Mouse (Mus musculus): Measurements from ENCODE around the gene Rnf223. TPM values are rescaled to one million over a fixed set of nuclear protein-coding genes. Genes with fewer than 3 reads are reported as not detected.
"Not testable (repeated sequence)": the region's sequence is repeated elsewhere in the genome, so short reads cannot be mapped to it uniquely, and the experiment has no call there.

The Rnf223 gene
- polyA plus RNA-seq, 1 experiment, result 0.22 TPM

DNA sequence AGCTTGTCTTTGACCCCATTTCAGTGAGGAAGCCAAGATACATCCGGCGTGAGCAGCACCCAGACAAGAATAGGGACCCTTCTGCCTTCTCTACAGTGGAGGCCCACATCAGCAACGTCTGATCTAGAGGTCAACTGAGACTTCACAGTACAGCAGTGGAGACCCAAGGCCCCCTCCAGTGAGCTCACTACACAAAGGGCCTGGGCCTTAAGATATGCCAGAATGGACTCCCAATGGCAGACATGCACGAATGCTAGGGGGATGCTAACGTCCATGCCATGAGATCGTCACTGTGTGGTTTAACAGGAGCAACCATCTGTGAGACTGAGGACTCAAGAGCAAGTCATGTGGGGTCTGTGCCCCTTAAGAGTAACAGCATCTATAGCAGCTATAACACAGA is 4.9 kb upstream of the Rnf223 start:
- no peak for DNase-seq (ENCODE audit: low read depth, low spot score)

DNA sequence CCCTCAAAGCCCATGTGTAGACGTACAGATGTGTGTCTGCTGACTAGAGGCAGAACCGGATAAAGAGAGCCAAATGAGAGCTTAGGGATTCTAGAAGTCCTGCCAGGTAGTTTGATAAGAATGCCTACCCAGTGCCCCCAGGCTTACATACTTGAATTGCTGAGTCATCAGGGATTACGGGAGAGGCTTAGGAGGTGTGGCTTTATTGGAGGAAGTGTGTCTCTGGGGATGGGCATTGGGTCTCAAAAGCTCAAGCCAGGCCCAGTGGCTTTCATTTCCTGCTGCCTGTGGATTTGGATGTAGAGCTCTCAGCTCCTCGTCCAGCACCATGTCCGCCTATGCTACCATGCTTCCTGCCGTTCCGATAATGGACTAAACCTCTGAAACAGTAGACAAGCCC is 3.5 kb upstream of the Rnf223 start:
- DNase-seq (ENCODE audit: low read depth, low spot score), result no peak
- 80% methylated on average over 7 of the region's 7 CpGs for WGBS

More for the DNA sequence above, 4.9 kb upstream of the Rnf223 start:
- WGBS, result 96% methylated on average over 6 of the region's 6 CpGs

DNA sequence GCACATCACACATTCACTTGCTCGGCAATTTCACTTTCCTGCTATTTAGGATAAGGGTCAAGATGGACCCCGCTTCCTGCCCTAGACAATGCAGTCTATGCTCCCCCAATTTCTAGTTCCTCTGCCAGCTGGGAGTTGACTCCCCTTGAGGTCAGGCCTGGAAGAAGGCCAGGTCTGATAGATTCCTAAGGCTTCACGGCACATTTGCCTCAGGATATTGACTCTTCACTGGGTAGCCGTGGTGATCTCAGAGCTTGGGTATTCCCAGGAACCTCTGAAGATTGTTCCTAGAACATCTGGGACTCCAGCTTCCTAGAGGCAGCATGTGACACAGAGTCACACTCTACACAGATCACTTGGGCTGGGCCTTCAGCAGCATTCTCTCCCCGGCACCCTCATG is 1.6 kb upstream of the Rnf223 start:
- 72% methylated on average over 5 of the region's 5 CpGs for WGBS
- no peak for DNase-seq (ENCODE audit: low read depth, low spot score)

DNA sequence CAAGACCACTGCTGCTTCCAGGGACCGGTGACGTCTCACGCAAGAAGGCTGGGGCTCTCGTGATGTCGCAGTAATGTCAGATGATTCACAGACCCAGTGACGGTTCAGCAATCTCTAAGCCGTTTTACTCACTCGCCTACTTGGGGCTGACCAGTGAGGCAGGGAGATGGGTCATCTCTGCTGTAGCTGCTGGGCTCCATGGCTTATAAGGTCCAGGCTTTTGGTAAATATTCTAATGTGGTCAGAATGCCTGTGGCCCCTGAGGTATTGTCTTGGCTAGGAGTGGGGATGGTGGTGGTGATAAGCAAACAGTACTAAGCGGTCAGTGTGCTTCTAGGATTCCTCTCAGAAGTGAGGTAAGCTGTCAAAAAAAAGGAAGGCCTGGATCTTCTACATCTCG is 627 bp downstream of the Rnf223 start:
- 88% methylated on average over 10 of the region's 10 CpGs for WGBS
- no peak for DNase-seq (ENCODE audit: low read depth, low spot score)

DNA sequence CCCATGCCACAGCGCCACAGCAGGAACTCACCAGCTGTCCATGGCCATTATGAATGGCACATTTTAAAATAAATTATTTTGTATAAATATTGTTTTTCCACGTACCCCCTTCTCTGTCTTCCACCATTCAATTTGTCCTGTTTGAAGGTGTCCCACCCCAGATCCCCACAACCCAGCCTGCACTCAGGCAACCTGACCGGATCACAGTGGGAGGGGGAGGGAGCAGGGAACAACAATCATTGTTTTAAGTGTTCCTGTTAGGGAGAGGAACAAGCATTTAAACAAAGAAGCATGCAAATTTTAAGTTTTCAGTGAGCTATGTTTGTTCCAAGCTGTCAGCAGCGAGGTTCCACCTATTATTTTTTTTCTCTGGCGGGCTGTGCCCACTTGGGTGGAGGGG is 3.0 kb downstream of the Rnf223 start:
- WGBS, result 71% methylated on average over 5 of the region's 5 CpGs
- no peak for DNase-seq (ENCODE audit: low read depth, low spot score)

DNA sequence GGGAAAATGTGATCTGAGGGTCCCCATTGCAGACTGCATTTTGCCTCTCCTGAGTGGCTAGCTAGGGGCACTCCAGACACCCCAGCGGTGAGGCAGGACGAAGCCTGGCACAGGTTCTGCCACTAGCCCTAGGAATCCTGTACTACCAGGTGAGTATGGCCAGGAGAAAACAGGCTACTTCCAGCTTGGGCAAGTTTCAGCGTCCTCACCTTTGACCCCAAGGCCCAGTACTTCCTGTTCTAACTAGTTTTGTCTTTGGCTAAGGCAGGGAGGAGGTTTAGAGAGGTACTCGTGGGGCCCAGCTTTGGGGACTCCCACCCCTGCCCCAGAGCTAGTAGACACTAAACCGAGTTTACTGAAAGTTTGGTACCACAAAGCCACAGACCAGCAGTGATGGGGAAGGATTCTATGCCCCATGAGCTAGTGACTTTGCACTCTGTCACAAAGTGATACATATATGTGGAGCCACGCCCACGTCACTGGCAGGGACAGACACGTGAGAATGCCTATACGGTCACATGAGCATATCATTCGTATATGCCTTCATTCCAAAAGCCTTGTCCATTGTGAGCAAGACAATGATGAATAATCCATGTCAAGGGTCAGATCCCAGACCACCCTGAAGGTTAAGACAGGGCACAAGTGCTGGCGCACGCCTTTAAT is 3.8 kb downstream of the Rnf223 start:
- 47% methylated on average over 12 of the region's 12 CpGs for WGBS
- DNase-seq (ENCODE audit: low read depth, low spot score), result no peak

DNA sequence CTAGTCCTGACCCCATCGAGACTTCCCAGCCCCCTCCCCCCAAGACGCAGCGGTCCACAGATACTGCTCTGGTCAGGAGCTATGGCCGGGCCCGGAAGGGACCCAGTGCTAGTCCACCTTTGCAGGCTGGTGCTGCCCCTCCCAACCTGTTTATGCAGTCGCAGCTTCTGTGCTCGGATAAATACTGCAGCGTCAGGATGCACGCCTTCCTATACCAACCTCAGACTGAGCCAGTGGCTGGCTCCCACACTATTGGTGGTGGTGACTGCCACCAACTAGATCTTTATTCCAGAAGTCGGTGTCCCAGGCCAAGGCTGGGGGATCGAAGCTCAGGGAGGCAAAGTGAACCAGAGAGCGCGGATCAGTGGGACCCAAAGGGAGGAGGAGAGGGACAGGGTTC is 4.8 kb downstream of the Rnf223 start:
- whole genome bisulfite sequencing, result 89% methylated on average over 13 of the region's 13 CpGs

DNA sequence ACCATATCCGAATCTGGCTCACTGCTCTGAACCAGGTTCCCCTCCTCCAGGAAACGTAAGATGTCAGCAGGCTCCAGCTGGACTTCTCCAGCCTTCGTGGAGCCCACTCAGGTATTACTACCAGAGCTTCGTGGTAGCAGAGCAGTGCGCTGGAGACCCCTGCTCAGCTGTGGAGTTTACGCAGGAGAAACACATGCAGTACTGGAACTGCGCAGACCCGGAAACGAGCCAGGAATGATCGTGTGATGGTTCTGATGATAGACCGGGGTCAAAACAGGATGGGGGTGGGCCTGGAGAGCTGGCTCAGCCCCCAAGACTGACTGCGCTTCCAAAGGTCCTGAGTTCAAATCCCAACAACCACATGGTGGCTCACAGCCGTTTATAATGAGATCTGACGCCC is 5.5 kb downstream of the Rnf223 start:
- no peak for DNase-seq (ENCODE audit: low read depth, low spot score)
- WGBS, result 92% methylated on average over 14 of the region's 14 CpGs

More for the DNA sequence above, 4.8 kb downstream of the Rnf223 start:
- DNase-seq (ENCODE audit: low read depth, low spot score), result no peak

DNA sequence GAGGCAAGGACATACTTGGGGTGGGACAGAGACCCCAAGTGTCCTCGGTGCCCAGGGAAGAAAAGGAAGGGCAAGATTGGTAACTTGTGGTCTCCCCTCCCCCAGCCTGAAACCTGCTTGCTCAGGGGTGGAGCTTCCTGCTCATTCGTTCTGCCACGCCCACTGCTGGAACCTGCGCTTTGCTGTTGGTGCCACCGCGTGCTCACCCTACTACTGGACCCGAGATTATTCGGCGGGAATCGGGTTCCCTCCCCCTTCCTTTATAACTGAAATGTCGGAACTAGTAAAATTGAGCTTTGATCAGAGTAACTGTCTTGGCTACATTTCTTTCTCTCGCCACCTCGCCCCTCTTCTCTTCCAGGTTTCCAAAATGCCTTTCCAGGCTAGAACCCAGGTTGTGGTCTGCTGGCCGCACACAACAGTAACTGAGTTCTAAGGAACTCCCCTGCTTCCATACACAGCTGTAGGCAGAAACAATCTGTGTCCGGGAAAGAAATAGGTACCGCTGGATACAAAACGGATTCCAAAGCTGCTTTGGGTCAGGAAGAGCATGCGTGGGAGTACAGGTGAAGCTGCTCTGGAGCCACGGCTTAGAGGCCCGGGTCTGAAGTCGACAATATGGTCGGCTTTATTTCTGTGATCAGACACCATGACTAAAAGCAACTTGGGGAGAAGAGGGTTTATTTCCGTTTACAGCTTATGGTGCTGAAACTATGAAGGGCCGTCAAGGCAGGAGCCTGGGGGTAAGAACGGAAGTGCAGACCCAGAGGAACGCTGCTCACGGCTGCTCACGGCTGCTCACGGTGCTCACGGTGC is 6.2 kb downstream of the Rnf223 start:
- no peak for DNase-seq (ENCODE audit: low read depth, low spot score)
- WGBS, result 92% methylated on average over 30 of the region's 30 CpGs

DNA sequence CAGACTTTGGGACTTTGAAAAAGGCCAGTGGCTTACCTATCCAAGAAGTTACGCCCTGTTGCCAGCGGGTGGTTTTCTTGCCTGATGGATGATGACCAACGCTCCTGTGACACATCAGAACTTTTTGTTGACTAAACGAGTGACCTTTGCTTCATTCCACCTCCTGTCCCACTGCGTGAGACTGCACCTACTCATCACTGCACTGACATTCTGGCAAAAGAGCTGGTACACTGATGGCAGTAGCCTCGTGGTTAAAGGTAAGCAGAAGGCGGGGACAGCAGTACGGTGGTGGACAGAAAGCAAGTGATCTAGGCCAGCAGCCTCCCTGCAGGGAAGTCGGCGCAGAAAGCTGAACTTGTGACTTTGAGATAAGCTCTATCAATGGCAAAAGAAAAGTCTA is 20.6 kb downstream of the Rnf223 start:
- not testable (repeated sequence) for DNase-seq (ENCODE audit: low read depth, low spot score)

DNA sequence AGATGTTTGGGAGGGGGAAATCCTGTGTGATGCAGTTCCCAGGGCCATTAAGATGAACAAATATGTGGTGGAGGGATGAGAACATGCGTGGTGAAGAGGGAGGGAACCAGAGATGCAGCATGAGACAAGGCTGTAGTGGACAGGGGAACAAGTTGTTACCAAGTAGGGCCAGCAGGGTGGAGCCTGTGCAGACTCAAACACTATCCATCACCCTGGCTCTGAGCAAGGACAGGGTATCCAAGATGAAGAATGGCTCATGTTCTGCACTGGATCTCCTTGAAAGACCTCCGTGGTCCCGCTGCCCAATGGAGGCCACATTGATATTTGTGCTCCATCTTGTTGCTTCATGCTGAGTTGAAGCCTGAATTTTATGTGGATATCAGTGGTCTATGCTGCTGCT is 24.5 kb downstream of the Rnf223 start:
- DNase-seq (ENCODE audit: low read depth, low spot score), result no peak
- WGBS, result 91% methylated on average over 3 of the region's 3 CpGs

More for the DNA sequence above, 20.6 kb downstream of the Rnf223 start:
- WGBS, result 61% methylated on average over 10 of the region's 10 CpGs

DNA sequence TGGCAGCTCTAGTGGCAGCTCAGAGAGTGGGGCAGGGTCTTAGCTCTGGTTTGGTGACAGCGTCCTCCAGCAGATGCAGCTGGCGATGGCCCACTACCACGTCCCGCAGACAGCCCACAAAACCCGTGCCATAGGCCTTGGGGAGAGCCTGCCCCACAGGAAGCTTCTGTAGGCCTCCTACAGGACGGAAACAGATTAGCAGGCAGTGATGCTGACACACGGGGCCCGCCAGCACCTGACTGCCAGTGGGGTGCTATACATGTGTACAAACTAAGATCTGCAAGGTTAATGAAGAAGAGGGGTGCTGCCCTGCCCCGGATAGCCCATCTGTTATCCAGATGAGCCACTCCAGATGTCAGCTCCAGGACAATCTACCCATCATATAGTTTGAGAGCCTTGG is 36.2 kb downstream of the Rnf223 start:
- 89% methylated on average over 9 of the region's 9 CpGs for WGBS
- no peak for DNase-seq (ENCODE audit: low read depth, low spot score)

DNA sequence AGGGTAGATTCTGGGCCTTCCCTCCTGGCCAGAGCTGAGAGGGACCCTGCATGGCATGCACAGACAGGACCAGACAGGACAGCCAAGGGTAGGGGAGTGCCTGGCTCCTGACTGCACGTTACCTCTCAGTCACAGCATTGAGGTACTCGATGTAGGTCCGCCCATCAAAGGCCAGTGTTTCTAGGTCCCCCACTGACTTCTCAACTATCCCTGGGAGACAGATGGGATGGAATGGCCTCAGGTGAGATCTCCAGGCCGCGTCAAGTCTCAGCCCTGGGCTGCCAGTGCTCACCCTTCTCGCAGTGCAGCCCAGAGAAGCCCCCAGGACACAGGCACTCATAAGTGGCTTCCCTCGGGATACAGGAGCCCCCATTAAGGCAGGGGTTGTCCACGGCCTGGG is 38.3 kb downstream of the Rnf223 start:
- WGBS, result 94% methylated on average over 8 of the region's 8 CpGs

DNA sequence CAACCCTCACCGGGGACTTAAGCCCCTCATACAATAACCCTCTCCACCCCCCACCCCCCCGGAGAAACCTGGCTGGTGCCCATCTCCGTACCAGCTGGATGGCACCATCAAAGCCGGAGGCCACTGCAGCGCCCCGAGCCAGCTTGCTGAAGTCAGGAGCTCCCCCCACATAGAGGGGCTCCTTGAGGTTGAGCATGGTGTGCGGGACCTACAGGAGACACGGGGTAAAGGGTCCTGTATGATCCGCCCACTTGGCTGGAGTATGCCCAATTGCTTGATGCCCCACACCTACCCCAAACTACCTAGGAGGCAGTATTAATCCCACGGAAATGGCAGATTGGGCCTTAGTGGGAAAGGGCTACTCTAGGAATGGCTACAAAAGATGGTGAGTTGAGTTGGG is 38.8 kb downstream of the Rnf223 start:
- WGBS, result 96% methylated on average over 10 of the region's 10 CpGs
- no peak for DNase-seq (ENCODE audit: low read depth, low spot score)

More for the DNA sequence above, 38.3 kb downstream of the Rnf223 start:
- DNase-seq (ENCODE audit: low read depth, low spot score), result no peak

DNA sequence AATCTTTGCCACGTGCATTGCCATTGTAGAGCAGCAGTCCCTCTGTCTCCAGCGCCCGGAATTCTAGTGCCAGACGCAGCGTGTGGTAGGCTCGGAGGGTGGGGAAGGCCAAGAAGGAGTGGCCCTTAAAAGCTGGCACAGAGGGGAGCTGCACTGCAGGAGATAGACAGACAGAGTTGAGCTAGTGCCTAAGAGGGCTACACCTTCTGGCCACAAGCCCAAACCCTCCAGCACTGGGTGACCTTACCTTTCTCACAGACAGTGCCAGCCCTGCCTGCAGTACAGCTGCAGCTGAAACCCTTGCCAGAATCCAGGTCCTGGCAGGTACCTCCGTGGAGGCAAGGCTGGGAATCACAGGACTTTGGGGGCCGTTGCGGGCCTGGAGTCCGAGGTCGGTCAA is 41.5 kb downstream of the Rnf223 start:
- WGBS, result 93% methylated on average over 11 of the region's 11 CpGs
- no peak for DNase-seq (ENCODE audit: low read depth, low spot score)

DNA sequence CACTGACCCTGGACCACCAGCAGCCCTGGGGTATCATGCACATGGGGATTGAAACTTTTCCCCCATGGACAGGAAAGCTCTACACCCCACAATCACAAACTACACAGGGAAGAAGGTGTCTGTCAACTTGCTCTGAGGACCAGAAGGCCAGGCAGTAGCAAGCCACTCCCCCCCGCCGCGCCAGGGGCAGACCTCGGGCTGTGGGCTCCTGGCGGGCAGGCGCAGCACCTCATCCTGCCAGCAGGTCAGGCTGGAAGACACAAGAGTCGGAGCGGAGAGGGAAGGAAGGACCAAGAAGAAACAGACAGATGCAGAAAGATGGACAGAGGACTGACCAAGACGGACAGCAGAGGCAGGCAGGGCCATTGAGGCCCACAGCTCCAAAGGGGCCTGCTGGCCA is 47.3 kb downstream of the Rnf223 start:
- no peak for DNase-seq (ENCODE audit: low read depth, low spot score)
- WGBS, result 88% methylated on average over 9 of the region's 9 CpGs

Other genes starting within 250 kb of the Rnf223 start
- 31.4 and 39.4 TPM in 2 replicates for gene Pusl1, start 238.7 kb upstream of the Rnf223 start, polyA plus RNA-seq (2012; rRNA removed)
- gene Acap3, start 238.7 kb upstream of the Rnf223 start, polyA plus RNA-seq (2012; rRNA removed), result 9.5 and 16.3 TPM in 2 replicates
- 77.4 and 92.8 TPM in 2 replicates for gene Ube2j2, start 186.7 kb upstream of the Rnf223 start, polyA plus RNA-seq (2012; rRNA removed)
- 77.0 and 151 TPM in 2 replicates for gene C1qtnf12, start 168.2 kb upstream of the Rnf223 start, polyA plus RNA-seq (2012; rRNA removed)
- gene B3galt6, start 137.9 kb upstream of the Rnf223 start, polyA plus RNA-seq (2012; rRNA removed), result 5.9 and 6.0 TPM in 2 replicates
- 77.4 and 77.7 TPM in 2 replicates for gene Sdf4, start 137.6 kb upstream of the Rnf223 start, polyA plus RNA-seq (2012; rRNA removed)
- gene Tnfrsf4, start 116.7 kb upstream of the Rnf223 start, polyA plus RNA-seq (2012; rRNA removed), result 7.4 and 8.8 TPM in 2 replicates
- 5.9 and 6.6 TPM in 2 replicates for gene Tnfrsf18, start 104.3 kb upstream of the Rnf223 start, polyA plus RNA-seq (2012; rRNA removed)
- 6.6 and 9.2 TPM in 2 replicates for gene Ttll10, start 71.1 kb upstream of the Rnf223 start, polyA plus RNA-seq (2012; rRNA removed)
- 17.1 and 21.9 TPM in 2 replicates for gene 9430015G10Rik, start 20.5 kb upstream of the Rnf223 start, polyA plus RNA-seq (2012; rRNA removed)
- 50.8 and 87.5 TPM in 2 replicates for gene Agrn, start 67.0 kb downstream of the Rnf223 start, polyA plus RNA-seq (2012; rRNA removed)
- 31.7 and 56.0 TPM in 2 replicates for gene Isg15, start 70.3 kb downstream of the Rnf223 start, polyA plus RNA-seq (2012; rRNA removed)
- 1.9 and 2.9 TPM in 2 replicates for gene AW011738, start 72.8 kb downstream of the Rnf223 start, polyA plus RNA-seq (2012; rRNA removed)
- 0.14 and 0.20 TPM in 2 replicates for gene Perm1, start 85.4 kb downstream of the Rnf223 start, polyA plus RNA-seq (2012; rRNA removed)
- gene Plekhn1, start 104.3 kb downstream of the Rnf223 start, polyA plus RNA-seq (2012; rRNA removed), result 35.2 and 48.1 TPM in 2 replicates
- 65.2 and 67.2 TPM in 2 replicates for gene Noc2l, start 105.5 kb downstream of the Rnf223 start, polyA plus RNA-seq (2012; rRNA removed)
- 0.06 and 0.30 TPM in 2 replicates for gene Samd11, start 125.1 kb downstream of the Rnf223 start, polyA plus RNA-seq (2012; rRNA removed)
- not detected in 2 replicates for gene Vmn2r-ps159, start 200.6 kb downstream of the Rnf223 start, polyA plus RNA-seq (2012; rRNA removed)

All from large intestine, adult 2 months (tissue).